Comparison of ENCODE assay signal across 15 mouse cellular contexts in the genomic region with DNA sequence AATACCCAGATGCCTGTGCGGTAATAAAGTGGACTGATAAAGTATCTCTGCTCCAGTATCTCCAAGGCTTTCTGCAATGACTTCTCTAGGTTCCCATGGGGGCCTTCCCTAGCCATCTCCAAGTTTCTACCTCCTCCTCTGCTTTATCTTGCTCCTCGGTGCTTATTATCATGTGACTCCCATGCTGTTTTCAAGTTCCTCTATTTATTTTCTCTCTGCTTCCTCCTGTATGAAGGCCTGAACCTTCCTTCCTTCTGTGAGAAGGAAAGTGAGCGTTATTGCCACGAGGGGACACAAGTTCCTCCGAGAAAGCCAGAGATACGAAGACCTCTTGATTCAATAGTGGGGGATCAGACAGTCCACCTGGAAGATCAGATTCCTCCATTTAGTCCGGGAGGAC.
"Had no signal": no experiment of that assay in that cellular context is flagged by ENCODE, and none has a peak within 500 bp of the region (broad histone marks: within the 10 kb centered on the region; RNA-seq: fewer than 3 reads in every experiment).

No protein-coding gene starts in this region.

- H3K9me3 ChIP-seq: limb, embryonic 15.5 days; megakaryocyte, embryonic 14.5 days; midbrain, embryonic 15.5 days; neural tube, embryonic 12.5 days had no signal

- H3K27ac ChIP-seq: left cerebral cortex, adult 2 months; limb, embryonic 15.5 days; liver, embryonic 14.5 days; midbrain, embryonic 15.5 days; neural tube, embryonic 12.5 days had no signal

- H3K27me3 ChIP-seq: midbrain, embryonic 15.5 days; neural tube, embryonic 12.5 days had no signal

- H3K4me3 ChIP-seq: left cerebral cortex, adult 2 months; limb, embryonic 15.5 days; megakaryocyte, embryonic 14.5 days; midbrain, embryonic 15.5 days; neural tube, embryonic 12.5 days had no signal

- H3K36me3 ChIP-seq: limb, embryonic 15.5 days; midbrain, embryonic 15.5 days; neural tube, embryonic 12.5 days had no signal

- DNase-seq: kidney, postnatal 14 days; lung, adult 18-20 months; lung, postnatal 36 days; retina, postnatal 1 day; right cerebral cortex, postnatal 4 days; spleen, adult 18-20 months; thymus, adult 18-20 months; thymus, postnatal 14 days had no signal

- H3K9ac ChIP-seq: limb, embryonic 15.5 days; liver, embryonic 14.5 days; midbrain, embryonic 15.5 days; neural tube, embryonic 12.5 days had no signal

- H3K4me2 ChIP-seq: limb, embryonic 15.5 days; midbrain, embryonic 11.5 days; midbrain, embryonic 15.5 days; neural tube, embryonic 12.5 days had no signal

- H3K4me1 ChIP-seq: megakaryocyte, embryonic 14.5 days had no signal
